Mouse (Mus musculus): ENCODE measurements around the gene Mrpl16. TPM values are rescaled to one million over a fixed set of nuclear protein-coding genes. Genes with fewer than 3 reads are reported as not detected.

The Mrpl16 gene
- polyA plus RNA-seq, 1 experiment, result 10.5 TPM

DNA sequence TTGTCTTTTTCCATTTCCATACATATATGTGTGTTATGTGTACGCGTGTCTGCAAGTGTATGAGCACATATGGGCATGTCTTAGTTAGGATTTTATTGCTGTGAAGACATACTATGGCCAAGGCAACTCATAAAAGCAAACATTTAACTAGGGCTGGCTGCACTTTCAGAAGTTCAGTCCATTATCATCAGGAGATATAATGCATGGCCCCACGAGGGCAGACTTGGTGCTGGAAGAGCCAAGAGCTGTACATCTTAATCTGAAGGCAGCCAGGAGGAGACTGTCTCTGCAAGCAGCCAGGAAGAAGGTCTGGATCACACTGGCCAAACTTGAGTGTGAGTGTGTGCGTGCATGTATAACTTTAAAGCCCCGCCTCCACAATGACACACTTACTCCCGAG lies 24.3 kb downstream of the Mrpl16 start:
- Histone ChIP-seq H3K36me3 (replicated peaks; ENCODE audit: low read length) (no peaks in the 10 kb centered on the region), H3K9me3 (no peaks in the 10 kb centered on the region), H3K4me3 (replicated peaks) (no peak overlapping the region), H3K27me3 (replicated peaks) (peaks cover 12% of the 10 kb centered on the region), H3K4me1 (peaks cover 10% of the 10 kb centered on the region)
- TF ChIP-seq FLI1 (IDR thresholded peaks at IDR 0.05; ENCODE audit: low read length) (no peak), GATA1 (IDR thresholded peaks at IDR 0.05; ENCODE audit: borderline replicate concordance, low read length) (no peak)

DNA sequence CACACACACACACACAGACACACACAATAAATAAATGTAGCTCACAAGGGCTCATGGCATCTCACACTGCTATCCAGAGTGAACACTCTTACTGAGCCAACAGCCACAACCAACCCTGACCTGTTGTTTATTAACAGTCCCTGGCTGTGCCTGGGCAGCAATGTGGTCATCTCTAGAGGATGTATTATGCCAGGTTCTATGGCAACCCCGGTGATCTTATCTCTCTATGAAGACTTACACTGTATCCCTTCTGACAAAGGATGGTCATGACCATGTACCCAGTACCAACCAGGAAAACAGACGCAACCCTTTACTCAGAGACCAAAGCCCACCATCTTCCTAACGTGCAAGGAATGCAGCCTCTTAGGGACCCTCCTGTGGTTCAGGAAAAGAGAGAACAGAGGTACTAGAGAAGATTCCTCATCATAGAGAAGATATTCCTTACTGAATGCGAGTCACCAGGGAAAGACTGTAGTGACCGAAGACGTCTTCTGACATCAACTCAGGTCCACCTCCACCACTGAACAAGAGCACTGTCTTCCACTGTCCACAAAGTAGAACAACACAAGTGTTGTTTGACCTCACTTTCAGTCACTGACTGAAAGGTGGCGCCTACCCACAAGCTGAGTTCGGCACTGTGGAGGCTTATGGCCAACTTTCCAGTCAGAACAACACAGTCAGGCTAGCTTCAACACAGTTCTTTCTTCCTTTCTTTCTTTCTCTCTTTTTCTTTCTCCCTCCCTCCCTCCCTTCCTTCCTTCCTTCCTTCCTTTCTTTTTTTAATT lies 30.5 kb downstream of the Mrpl16 start:
- H3K4me1 ChIP-seq, result no peaks in the 10 kb centered on the region
- no peaks in the 10 kb centered on the region for H3K36me3 ChIP-seq (replicated peaks; ENCODE audit: low read length)
- no peak overlapping the region for H3K4me3 ChIP-seq (replicated peaks)
- H3K27me3 ChIP-seq (replicated peaks), result peaks cover 3% of the 10 kb centered on the region
- TF ChIP-seq FLI1 (IDR thresholded peaks at IDR 0.05; ENCODE audit: low read length), result no peak
- no peak for TF ChIP-seq GATA1 (IDR thresholded peaks at IDR 0.05; ENCODE audit: borderline replicate concordance, low read length)
- no peaks in the 10 kb centered on the region for H3K9me3 ChIP-seq

DNA sequence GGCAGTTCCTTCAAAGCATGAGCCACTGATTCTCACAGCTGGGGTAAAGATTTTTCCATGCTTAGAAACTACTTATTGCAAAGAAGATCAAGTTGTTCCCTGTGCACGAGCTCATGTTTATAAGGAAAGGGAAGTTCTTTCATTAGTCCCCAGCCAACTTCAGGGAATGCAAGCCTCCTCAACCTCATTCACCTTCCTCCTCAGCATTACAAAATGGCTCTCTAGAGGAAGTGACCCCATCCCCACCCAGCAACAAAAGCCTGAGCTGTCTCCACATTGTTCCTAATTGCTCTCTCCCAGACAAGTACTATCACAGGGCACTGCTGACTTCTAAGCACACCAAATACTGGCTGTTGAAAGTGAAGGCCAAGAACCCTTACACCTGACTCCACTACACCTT lies 34.2 kb downstream of the Mrpl16 start:
- TF ChIP-seq FLI1 (IDR thresholded peaks at IDR 0.05; ENCODE audit: low read length) (no peak), GATA1 (IDR thresholded peaks at IDR 0.05; ENCODE audit: borderline replicate concordance, low read length) (no peak)
- Histone ChIP-seq H3K4me1 (peaks cover 10% of the 10 kb centered on the region), H3K9me3 (no peaks in the 10 kb centered on the region), H3K4me3 (replicated peaks) (no peak overlapping the region), H3K36me3 (replicated peaks; ENCODE audit: low read length) (no peaks in the 10 kb centered on the region), H3K27me3 (replicated peaks) (peaks cover 3% of the 10 kb centered on the region)

DNA sequence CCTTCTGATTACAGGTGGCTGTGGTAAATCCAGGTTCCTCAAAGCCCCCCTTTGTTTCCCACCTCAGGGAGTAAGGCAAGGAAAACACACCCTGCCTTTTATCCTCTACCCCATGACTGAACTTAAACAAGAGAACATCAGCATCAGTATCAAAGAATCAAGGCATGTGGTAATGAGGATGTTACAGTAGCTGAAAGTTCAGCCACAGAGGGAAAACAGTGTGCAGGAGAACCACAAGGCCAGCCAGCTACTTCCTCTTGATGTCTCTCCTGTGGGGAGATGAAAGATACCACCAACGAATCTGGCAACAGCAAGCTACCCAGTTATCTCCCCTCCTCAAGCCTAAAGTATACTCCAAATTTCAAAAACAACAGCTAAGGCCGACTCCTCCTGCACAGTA lies 37.1 kb downstream of the Mrpl16 start:
- Histone ChIP-seq H3K4me3 (replicated peaks) (no peak overlapping the region), H3K9me3 (no peaks in the 10 kb centered on the region), H3K27me3 (replicated peaks) (peaks cover 14% of the 10 kb centered on the region), H3K4me1 (peaks cover 13% of the 10 kb centered on the region), H3K36me3 (replicated peaks; ENCODE audit: low read length) (no peaks in the 10 kb centered on the region)
- no peak for TF ChIP-seq GATA1 (IDR thresholded peaks at IDR 0.05; ENCODE audit: borderline replicate concordance, low read length)
- TF ChIP-seq FLI1 (IDR thresholded peaks at IDR 0.05; ENCODE audit: low read length), result no peak

GRCm38 (mm10) chr19:11807822-11808221 lies 37.6 kb downstream of the Mrpl16 start:
- Histone ChIP-seq H3K9me3 (no peaks in the 10 kb centered on the region), H3K36me3 (replicated peaks; ENCODE audit: low read length) (no peaks in the 10 kb centered on the region), H3K4me3 (replicated peaks) (no peak overlapping the region), H3K4me1 (peaks cover 14% of the 10 kb centered on the region), H3K27me3 (replicated peaks) (peaks cover 15% of the 10 kb centered on the region)
- no peak for TF ChIP-seq GATA1 (IDR thresholded peaks at IDR 0.05; ENCODE audit: borderline replicate concordance, low read length)
- TF ChIP-seq FLI1 (IDR thresholded peaks at IDR 0.05; ENCODE audit: low read length), result no peak

GRCm38 (mm10) chr19:11808452-11808851 lies 38.3 kb downstream of the Mrpl16 start:
- Histone ChIP-seq H3K36me3 (replicated peaks; ENCODE audit: low read length) (no peaks in the 10 kb centered on the region), H3K4me3 (replicated peaks) (no peak overlapping the region), H3K4me1 (peaks cover 17% of the 10 kb centered on the region), H3K27me3 (replicated peaks) (peaks cover 19% of the 10 kb centered on the region), H3K9me3 (no peaks in the 10 kb centered on the region)
- TF ChIP-seq GATA1 (IDR thresholded peaks at IDR 0.05; ENCODE audit: borderline replicate concordance, low read length) (no peak), FLI1 (IDR thresholded peaks at IDR 0.05; ENCODE audit: low read length) (no peak)

DNA sequence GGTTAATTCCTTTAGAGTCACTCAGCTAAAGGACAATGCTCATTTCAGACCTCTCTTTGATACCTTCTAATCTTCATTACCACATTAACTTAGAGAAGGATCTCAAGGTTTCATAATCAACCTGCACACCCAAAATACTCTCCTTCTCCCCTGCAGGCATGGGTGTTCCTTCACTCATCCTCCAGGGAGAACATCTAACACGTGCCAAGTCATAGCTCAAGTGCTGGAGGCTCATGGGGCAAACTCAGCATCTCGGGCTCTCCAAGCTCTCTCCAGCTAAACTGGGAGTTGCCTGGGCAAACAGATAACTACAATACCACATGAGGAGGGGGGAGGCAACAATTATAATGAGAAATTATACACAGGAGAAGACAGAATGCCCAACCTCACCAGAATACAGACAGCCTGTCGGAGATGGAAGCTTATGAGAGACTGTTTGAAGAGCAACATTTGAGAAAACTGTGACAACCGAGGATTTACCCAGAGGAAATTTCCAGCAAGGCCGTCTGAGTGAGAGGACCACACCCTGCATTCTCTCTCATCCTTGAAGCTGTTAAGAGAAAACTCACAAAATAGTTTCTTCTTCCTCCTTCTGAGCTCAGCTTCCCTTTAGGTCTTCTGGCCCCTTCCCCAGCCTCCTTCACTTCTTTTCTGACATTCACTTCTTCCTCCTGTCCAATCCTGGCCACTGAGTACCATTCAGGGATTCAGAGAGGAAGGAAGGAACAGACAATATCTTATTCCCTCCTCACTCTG lies 40.0 kb downstream of the Mrpl16 start:
- H3K9me3 ChIP-seq, result no peaks in the 10 kb centered on the region
- no peaks in the 10 kb centered on the region for H3K36me3 ChIP-seq (replicated peaks; ENCODE audit: low read length)
- peaks cover 32% of the 10 kb centered on the region for H3K27me3 ChIP-seq (replicated peaks)
- no peak overlapping the region for H3K4me3 ChIP-seq (replicated peaks)
- TF ChIP-seq GATA1 (IDR thresholded peaks at IDR 0.05; ENCODE audit: borderline replicate concordance, low read length) (no peak), FLI1 (IDR thresholded peaks at IDR 0.05; ENCODE audit: low read length) (no peak)
- peaks cover 23% of the 10 kb centered on the region for H3K4me1 ChIP-seq

- peaks cover 24% of the 10 kb centered on the region for H3K4me1 ChIP-seq
- TF ChIP-seq FLI1 (IDR thresholded peaks at IDR 0.05; ENCODE audit: low read length), result no peak
- H3K4me3 ChIP-seq (replicated peaks), result no peak overlapping the region
- no peaks in the 10 kb centered on the region for H3K9me3 ChIP-seq
- H3K27me3 ChIP-seq (replicated peaks), result peaks cover 36% of the 10 kb centered on the region
- no peaks in the 10 kb centered on the region for H3K36me3 ChIP-seq (replicated peaks; ENCODE audit: low read length)
Measured at GRCm38 (mm10) chr19:11810856-11811255, 40.7 kb downstream of the Mrpl16 start.

DNA sequence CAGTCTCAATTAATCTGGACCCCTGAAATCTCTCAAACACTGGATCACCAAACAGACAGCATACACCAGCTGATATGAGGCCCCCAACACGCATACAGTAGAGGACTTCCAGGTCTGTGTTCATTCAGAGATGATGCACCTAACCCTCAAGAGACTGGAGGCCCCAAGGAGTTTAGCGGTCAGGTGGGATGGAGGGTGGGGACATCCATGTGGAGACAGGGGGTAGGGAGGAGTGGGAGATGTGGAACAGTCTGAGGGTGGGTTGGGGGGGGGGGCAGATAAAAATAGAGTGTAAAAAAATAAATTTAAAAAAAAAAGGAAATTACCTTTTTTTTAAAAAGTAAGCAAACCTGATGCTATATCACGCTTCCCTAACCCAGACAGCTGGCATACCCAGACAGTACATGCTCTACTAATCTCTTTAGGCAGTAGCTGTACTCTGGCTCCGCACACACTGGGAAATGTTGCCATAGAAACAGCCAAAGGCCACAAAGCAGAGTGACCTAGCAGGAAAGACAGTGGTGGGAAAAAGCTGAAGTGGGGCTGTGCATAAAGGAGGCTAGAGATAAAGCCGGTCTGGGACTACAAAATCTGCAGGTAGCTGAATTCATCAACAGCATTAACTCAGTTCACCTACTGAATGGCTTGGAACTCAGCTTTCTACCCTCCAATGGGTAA lies 41.6 kb downstream of the Mrpl16 start:
- Histone ChIP-seq H3K4me1 (peaks cover 22% of the 10 kb centered on the region), H3K36me3 (replicated peaks; ENCODE audit: low read length) (no peaks in the 10 kb centered on the region), H3K27me3 (replicated peaks) (peaks cover 44% of the 10 kb centered on the region), H3K4me3 (replicated peaks) (no peak overlapping the region), H3K9me3 (no peaks in the 10 kb centered on the region)
- no peak for TF ChIP-seq FLI1 (IDR thresholded peaks at IDR 0.05; ENCODE audit: low read length)
- no peak for TF ChIP-seq GATA1 (IDR thresholded peaks at IDR 0.05; ENCODE audit: borderline replicate concordance, low read length)

DNA sequence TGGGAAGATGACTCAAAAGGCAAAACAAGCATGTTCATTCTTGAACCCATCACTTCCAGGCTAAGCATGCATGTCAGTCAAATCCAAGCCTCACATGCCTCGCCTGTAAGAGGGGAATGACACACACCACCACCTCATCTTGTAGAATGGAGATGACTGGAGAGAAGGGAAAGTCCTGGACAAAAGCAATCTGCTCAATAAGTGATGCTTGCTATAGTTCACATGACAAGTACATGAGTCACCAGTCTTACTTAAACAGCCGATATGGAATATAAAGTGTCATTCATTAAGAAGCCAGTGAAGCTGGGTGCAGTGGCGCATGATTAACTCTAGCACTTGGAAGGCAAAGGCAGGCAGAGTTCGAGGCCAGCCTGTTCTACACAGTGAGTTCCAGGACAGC lies 42.9 kb downstream of the Mrpl16 start:
- Histone ChIP-seq H3K4me3 (replicated peaks) (no peak overlapping the region), H3K4me1 (peaks cover 20% of the 10 kb centered on the region), H3K36me3 (replicated peaks; ENCODE audit: low read length) (no peaks in the 10 kb centered on the region), H3K9me3 (no peaks in the 10 kb centered on the region), H3K27me3 (replicated peaks) (peaks cover 57% of the 10 kb centered on the region)
- TF ChIP-seq GATA1 (IDR thresholded peaks at IDR 0.05; ENCODE audit: borderline replicate concordance, low read length) (no peak), FLI1 (IDR thresholded peaks at IDR 0.05; ENCODE audit: low read length) (no peak)
